Mouse (Mus musculus) olfactory bulb, adult 2 months (tissue): Measurements from ENCODE around the gene Phykpl. TPM values are rescaled to one million over a fixed set of nuclear protein-coding genes. Genes with fewer than 3 reads are reported as not detected.

Experiments used
- H3K27ac ChIP-seq: fragments of 200-500 bp; 2 replicates; pipeline ENCODE4 v1.5.1; 2012; ENCODE audit warnings: low read depth, low read length; ENCODE audit not compliant: insufficient read depth
- H3K4me1 ChIP-seq: fragments of 200-500 bp; 2 replicates; pipeline ENCODE4 v1.6.1; 2012; ENCODE audit warnings: low read length; ENCODE audit not compliant: control insufficient read depth, insufficient read depth
- H3K4me3 ChIP-seq: fragments of 200-500 bp; 2 replicates; pipeline ENCODE4 v1.5.1; 2012; ENCODE audit warnings: mild to moderate bottlenecking, low read depth, low read length, moderate library complexity; ENCODE audit not compliant: insufficient read depth
- CTCF ChIP-seq: fragments of 200-500 bp; IDR thresholded peaks from 2 replicates; pipeline ENCODE4 v1.5.1; 2012; ENCODE audit warnings: low read depth, mild to moderate bottlenecking, low read length, moderate library complexity; ENCODE audit not compliant: insufficient read depth
- POLR2A ChIP-seq: fragments of 200-500 bp; IDR thresholded peaks from 2 replicates; pipeline ENCODE4 v1.6.1; 2012; ENCODE audit warnings: mild to moderate bottlenecking, low read depth, low read length, moderate library complexity; ENCODE audit not compliant: insufficient read depth
- WGBS: fragments of 180-500 bp; shearing (Covaris S2); methylation state at CpG from one replicate; pipeline ENCODE4 v1.1.7; 2018; 5-methylcytosine and 5-hydroxymethylcytosine counted together
- polyA plus RNA-seq: library from polyadenylated mRNA; stranded (reverse); fragments of >200 nt; gene quantifications from 2 replicates; pipeline ENCODE4 v1.2.4, GENCODE M21; 2012; ENCODE audit warnings: low replicate concordance; ENCODE audit not compliant: missing spikeins, insufficient read depth, insufficient read length

Phykpl gene
- polyA plus RNA-seq, 1 experiment = not detected

GRCm38 (mm10) chr11:51618894-51619408 is 34.4 kb downstream of the Phykpl start:
- Histone ChIP-seq H3K27ac (0 out of 2 replicates have a peak overlapping the region, but pooled peaks have one; percentile 31), H3K4me3 (peak overlapping the region; percentile 81), H3K4me1 (peaks cover 26% of the 10 kb centered on the region)
- TF ChIP-seq CTCF (no peak), POLR2A (no peak)
- 47% methylated on average over 8 of the region's 8 CpGs for WGBS

GRCm38 (mm10) chr11:51619409-51620060 is 35.0 kb downstream of the Phykpl start, which contains the start of gene Nhp2:
Nhp2 (plus strand) TSS chr11:51619735.
- Histone ChIP-seq H3K4me1 (peaks cover 29% of the 10 kb centered on the region), H3K27ac (0 out of 2 replicates have a peak within 1 kb of the TSS, but pooled peaks have one; percentile 31), H3K4me3 (peak within 1 kb of the TSS; percentile 81)
- no peak for TF ChIP-seq CTCF
- no peak for TF ChIP-seq POLR2A
- under 1% methylated on average over 51 of the region's 51 CpGs for WGBS

DNA sequence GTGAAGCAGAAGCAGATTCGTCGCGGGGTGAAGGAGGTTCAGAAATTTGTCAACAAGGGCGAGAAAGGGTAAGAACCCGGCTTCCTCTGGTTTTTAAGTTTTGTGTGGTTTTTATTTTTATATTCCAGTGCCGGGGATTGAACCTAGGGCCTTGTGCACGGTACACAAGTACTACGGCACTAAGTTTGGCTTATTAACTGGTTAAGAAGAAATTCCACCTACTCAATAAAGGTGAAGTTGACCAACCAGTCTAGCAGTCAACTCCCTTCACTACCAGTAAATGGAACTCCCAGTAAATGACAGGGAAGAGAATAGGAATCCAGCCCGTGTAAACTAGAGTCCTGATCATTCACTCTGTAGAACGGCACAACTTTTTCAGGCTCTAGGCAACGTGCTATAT is 35.5 kb downstream of the Phykpl start:
- under 1% methylated on average over 11 of the region's 11 CpGs for WGBS
- H3K4me3 ChIP-seq = peak overlapping the region; percentile 81
- TF ChIP-seq POLR2A (no peak), CTCF (no peak)
- peaks cover 29% of the 10 kb centered on the region for H3K4me1 ChIP-seq
- H3K27ac ChIP-seq = no peak overlapping the region

GRCm38 (mm10) chr11:51621776-51622175 is 37.2 kb downstream of the Phykpl start:
- Histone ChIP-seq H3K27ac (no peak overlapping the region), H3K4me3 (no peak overlapping the region), H3K4me1 (peaks cover 26% of the 10 kb centered on the region; the same call in 1 of the 2 replicates)
- TF ChIP-seq CTCF = no peak
- TF ChIP-seq POLR2A = no peak
- WGBS = 97% methylated on average over 2 of the region's 2 CpGs

GRCm38 (mm10) chr11:51622971-51623491 is 38.5 kb downstream of the Phykpl start:
- Histone ChIP-seq H3K4me1 (peaks cover 26% of the 10 kb centered on the region; the same call in 1 of the 2 replicates), H3K4me3 (no peak overlapping the region), H3K27ac (no peak overlapping the region)
- TF ChIP-seq POLR2A (no peak), CTCF (no peak)
- WGBS = 53% methylated on average over 7 of the region's 7 CpGs

- Histone ChIP-seq H3K4me1 (peaks cover 22% of the 10 kb centered on the region; the same call in 1 of the 2 replicates), H3K4me3 (no peak overlapping the region), H3K27ac (no peak overlapping the region)
- TF ChIP-seq CTCF = no peak
- no peak for TF ChIP-seq POLR2A
- 82% methylated on average over 5 of the region's 5 CpGs for WGBS
Observed at GRCm38 (mm10) chr11:51625187-51625820, 40.7 kb downstream of the Phykpl start.

- H3K4me3 ChIP-seq = no peak overlapping the region
- peaks cover 10% of the 10 kb centered on the region; the same call in 1 of the 2 replicates for H3K4me1 ChIP-seq
- WGBS = 88% methylated on average over 9 of the region's 9 CpGs
- no peak for TF ChIP-seq CTCF
- no peak for TF ChIP-seq POLR2A
- H3K27ac ChIP-seq = no peak overlapping the region
Observed at GRCm38 (mm10) chr11:51627425-51627824, 42.9 kb downstream of the Phykpl start.

DNA sequence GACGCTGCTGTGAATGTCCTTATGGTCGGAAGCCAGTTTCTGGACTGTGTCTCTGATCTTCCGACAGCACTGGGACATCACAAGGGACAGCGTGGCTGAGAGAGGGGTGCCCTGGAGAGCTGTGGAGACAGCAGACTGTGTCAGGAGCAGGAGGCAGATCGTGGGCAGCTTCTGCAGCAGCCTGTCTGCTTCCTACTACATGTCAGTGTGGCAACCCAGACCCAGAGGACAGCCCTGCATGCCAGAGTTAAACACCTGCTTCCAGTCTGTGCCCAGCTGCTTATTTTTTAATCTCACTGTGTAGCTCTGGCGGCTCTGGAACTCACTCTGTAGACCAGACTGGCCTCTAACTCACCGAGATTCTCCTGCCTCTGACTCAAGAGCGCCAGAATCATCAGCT is 43.4 kb downstream of the Phykpl start:
- Histone ChIP-seq H3K4me3 (no peak overlapping the region), H3K27ac (no peak overlapping the region), H3K4me1 (peaks cover 8% of the 10 kb centered on the region; the same call in 1 of the 2 replicates)
- 87% methylated on average over 8 of the region's 8 CpGs for WGBS
- TF ChIP-seq POLR2A (no peak), CTCF (no peak)
